Mouse (Mus musculus): Measurements from ENCODE around the gene Dcpp2. TPM values are rescaled to one million over a fixed set of nuclear protein-coding genes. Genes with fewer than 3 reads are reported as not detected.

Gene Dcpp2
- not detected for polyA plus RNA-seq (2017; shearing (Covaris generic))

DNA sequence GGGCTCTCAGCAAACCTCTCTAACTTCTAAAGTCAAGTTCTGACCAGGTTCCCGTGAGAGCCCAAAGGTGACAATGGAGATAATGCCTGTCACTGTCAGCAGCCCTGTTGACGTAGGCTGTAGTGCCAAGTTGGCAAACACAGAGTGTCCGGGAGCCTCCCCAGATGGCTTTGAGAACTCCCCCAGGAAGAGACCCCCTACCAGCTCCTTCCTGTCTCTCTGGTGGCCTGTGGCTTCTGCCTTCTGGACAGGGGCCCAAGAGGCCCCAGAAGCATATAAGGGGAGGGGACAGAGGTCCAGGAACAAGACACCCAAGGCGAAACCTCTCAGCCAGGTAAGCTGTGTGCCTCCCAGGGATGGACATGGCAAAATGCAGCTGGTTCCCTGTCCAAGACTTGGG, at the start of gene Dcpp2, which contains the start of gene Dcpp1:
Dcpp2 (plus strand) TSS at position 305 of the 400 bp plus-strand sequence.
Dcpp1 (plus strand) TSS at position 301 of the 400 bp plus-strand sequence.

GRCm38 (mm10) chr17:23836006-23836575, 44.6 kb upstream of the Dcpp2 start, which contains the start of gene Prss33:
Prss33 (minus strand) TSS chr17:23836056.

DNA sequence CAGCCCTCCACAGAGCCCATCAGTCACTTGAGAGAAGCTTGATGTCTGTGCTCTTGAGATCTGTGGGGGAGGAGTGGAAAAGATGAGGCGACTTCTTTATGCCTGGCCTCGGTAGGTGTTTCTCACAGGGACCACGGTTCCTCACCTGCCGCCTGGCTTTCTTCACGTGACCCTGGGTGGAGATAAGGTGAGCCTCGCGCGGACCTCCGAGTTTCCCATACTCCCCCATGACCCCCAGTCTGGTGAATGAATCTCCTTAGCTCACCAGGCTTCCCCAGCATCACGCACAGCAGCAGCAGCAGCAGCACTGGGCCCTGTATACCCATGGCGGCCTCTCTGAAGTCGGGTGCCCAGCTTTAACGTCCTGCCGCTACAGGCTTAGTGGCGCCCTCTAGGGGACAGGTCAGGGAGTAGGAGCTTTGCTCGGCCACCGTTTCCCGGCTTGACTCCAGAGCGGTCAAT, 36.8 kb upstream of the Dcpp2 start, which contains the start of the genes Prss32 and Prss41:
Prss32 (plus strand) TSS at position 44 of the 462 bp plus-strand sequence.
Prss41 (minus strand) TSS at position 361 of the 462 bp plus-strand sequence.

DNA sequence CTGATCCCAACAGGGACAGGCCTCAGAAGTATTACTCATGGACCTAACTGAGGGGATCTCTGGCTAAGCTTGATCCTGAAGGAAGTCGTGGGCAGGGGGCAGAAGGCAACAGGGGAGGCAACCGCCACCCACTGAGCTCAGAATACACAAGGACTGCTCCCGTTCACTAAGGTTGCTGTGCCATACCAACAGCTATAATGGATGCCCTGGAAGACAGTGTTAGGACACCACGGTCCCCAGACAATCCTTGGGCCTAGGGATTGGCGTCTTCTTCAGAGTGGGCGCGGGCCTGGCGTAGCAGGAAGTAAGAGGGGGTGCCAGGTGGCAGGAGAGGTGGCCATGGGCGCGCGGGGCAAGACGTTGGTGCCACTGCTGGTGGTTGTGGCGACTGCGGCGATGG, 12.9 kb upstream of the Dcpp2 start, which contains the start of gene Prss21:
Prss21 (plus strand) TSS at position 301 of the 400 bp plus-strand sequence.

GRCm38 (mm10) chr17:23917158-23917557, 36.5 kb downstream of the Dcpp2 start, which contains the start of gene Dcpp3:
Dcpp3 (plus strand) TSS chr17:23917458.

DNA sequence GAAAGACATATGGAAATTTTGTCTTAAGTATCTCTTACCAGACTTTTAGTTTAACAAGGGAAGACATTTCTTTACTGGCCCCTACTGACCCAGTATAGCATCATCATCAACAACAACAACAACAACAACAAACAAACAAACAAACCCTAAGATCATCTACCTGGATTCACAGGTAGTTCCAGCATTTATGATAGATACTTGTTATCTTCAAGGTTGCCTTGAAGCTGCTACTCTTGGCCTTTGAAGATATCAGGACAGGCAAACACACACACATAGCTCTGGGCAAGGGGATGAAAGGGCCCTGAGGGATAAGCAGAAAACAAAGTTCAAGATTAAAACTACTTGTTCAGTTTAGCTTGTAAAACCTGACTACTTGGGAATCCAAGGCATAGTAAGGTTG, 60.7 kb downstream of the Dcpp2 start, which contains the start of gene Sbp:
Sbp (plus strand) TSS at position 301 of the 400 bp plus-strand sequence.

Other genes with a start within 250 kb of the Dcpp2 start
- under 1 TPM; 0.12 to 0.99 TPM for gene Mmp25, start 235.6 kb upstream of the Dcpp2 start, polyA plus RNA-seq (2017; shearing (Covaris generic))
- under 1 TPM; 0.11 to 0.43 TPM for gene Bicdl2, start 220.4 kb upstream of the Dcpp2 start, polyA plus RNA-seq (2017; shearing (Covaris generic))
- 10 to 100 TPM; 49.0 to 52.4 TPM for gene Hcfc1r1, start 207.3 kb upstream of the Dcpp2 start, polyA plus RNA-seq (2017; shearing (Covaris generic))
- gene Thoc6, start 207.0 kb upstream of the Dcpp2 start, polyA plus RNA-seq (2017; shearing (Covaris generic)) = 10 to 100 TPM; 30.0 to 38.4 TPM
- 1 to 10 TPM; 5.5 to 6.7 TPM for gene Tnfrsf12a, start 203.4 kb upstream of the Dcpp2 start, polyA plus RNA-seq (2017; shearing (Covaris generic))
- under 1 TPM in 1 of 2 experiments, not detected in 1; 0.11 TPM for gene Cldn6, start 201.6 kb upstream of the Dcpp2 start, polyA plus RNA-seq (2017; shearing (Covaris generic))
- under 1 TPM in 1 of 2 experiments, not detected in 1; 0.12 TPM for gene Cldn9, start 196.9 kb upstream of the Dcpp2 start, polyA plus RNA-seq (2017; shearing (Covaris generic))
- gene 1520401A03Rik, start 158.1 kb upstream of the Dcpp2 start, polyA plus RNA-seq (2017; shearing (Covaris generic)) = under 1 TPM; 0.10 to 0.39 TPM
- gene Pkmyt1, start 154.5 kb upstream of the Dcpp2 start, polyA plus RNA-seq (2017; shearing (Covaris generic)) = 10 to 100 TPM; 31.6 to 39.0 TPM
- 10 to 100 TPM; 10.0 to 20.7 TPM for gene Paqr4, start 140.0 kb upstream of the Dcpp2 start, polyA plus RNA-seq (2017; shearing (Covaris generic))
- gene Kremen2, start 135.0 kb upstream of the Dcpp2 start, polyA plus RNA-seq (2017; shearing (Covaris generic)) = 10 to 100 TPM in 1 of 2 experiments, 1 to 10 TPM in 1; 4.0 to 11.8 TPM
- gene Flywch1, start 109.3 kb upstream of the Dcpp2 start, polyA plus RNA-seq (2017; shearing (Covaris generic)) = 10 to 100 TPM; 23.5 to 40.0 TPM
- 1 to 10 TPM; 6.3 to 7.6 TPM for gene Flywch2, start 94.8 kb upstream of the Dcpp2 start, polyA plus RNA-seq (2017; shearing (Covaris generic))
- 100 to 1,000 TPM; 921 to 934 TPM for gene Srrm2, start 90.3 kb upstream of the Dcpp2 start, polyA plus RNA-seq (2017; shearing (Covaris generic))
- gene Elob, start 51.7 kb upstream of the Dcpp2 start, polyA plus RNA-seq (2017; shearing (Covaris generic)) = 100 to 1,000 TPM; 701 to 738 TPM
- under 1 TPM; 0.17 to 0.39 TPM for gene Prss33, start 44.8 kb upstream of the Dcpp2 start, polyA plus RNA-seq (2017; shearing (Covaris generic))
- under 1 TPM in 1 of 2 experiments, not detected in 1; 0.77 TPM for gene Prss32, start 37.0 kb upstream of the Dcpp2 start, polyA plus RNA-seq (2017; shearing (Covaris generic))
- 1 to 10 TPM; 1.9 to 3.0 TPM for gene Prss41, start 36.7 kb upstream of the Dcpp2 start, polyA plus RNA-seq (2017; shearing (Covaris generic))
- gene Prss21, start 12.8 kb upstream of the Dcpp2 start, polyA plus RNA-seq (2017; shearing (Covaris generic)) = not detected
- gene Dcpp1, start within 50 bp of the Dcpp2 start, polyA plus RNA-seq (2017; shearing (Covaris generic)) = not detected
- not detected for gene Dcpp3, start 36.6 kb downstream of the Dcpp2 start, polyA plus RNA-seq (2017; shearing (Covaris generic))
- gene Sbp, start 60.8 kb downstream of the Dcpp2 start, polyA plus RNA-seq (2017; shearing (Covaris generic)) = not detected
- not detected for gene Sbpl, start 74.4 kb downstream of the Dcpp2 start, polyA plus RNA-seq (2017; shearing (Covaris generic))
- gene Prss30, start 99.7 kb downstream of the Dcpp2 start, polyA plus RNA-seq (2017; shearing (Covaris generic)) = 1 to 10 TPM in 1 of 2 experiments, under 1 TPM in 1; 0.88 to 1.2 TPM
- gene Prss22, start 117.2 kb downstream of the Dcpp2 start, polyA plus RNA-seq (2017; shearing (Covaris generic)) = not detected
- under 1 TPM; 0.13 to 0.64 TPM for gene Prss27, start 157.3 kb downstream of the Dcpp2 start, polyA plus RNA-seq (2017; shearing (Covaris generic))
- 10 to 100 TPM; 24.3 to 25.2 TPM for gene Kctd5, start 192.6 kb downstream of the Dcpp2 start, polyA plus RNA-seq (2017; shearing (Covaris generic))

All from activated CD4-positive, CD25-positive, alpha-beta regulatory T cell (primary cell).